Mouse (Mus musculus): ENCODE data around the gene Gm21304.
"Not testable (repeated sequence)": the region's sequence is repeated elsewhere in the genome, so short reads cannot be mapped to it uniquely, and the experiment has no call there.

Gene Gm21304

DNA sequence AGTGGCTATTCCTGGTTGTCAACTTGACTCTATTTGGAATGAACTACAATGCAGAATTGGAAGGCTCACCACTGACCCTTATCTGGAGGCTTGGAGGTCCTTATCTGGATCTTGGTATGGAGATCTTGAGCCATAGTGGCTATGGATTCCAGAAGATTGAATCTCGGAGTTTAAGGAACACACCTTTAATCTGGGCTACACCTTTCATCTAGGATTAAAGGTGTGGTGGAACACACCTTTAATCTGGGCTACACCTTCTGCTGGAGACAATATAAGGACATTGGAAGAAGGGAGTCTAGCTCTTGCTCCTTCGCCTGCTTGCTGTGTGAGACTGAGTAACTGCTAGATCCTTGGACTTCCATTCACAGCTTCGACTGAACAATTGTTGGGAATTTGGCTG, at the start of gene Gm21304:
Gene Gm21304, plus strand, starts transcription at position 301 of the 400 bp plus-strand sequence.
- DNase-seq: not testable (repeated sequence)

DNA sequence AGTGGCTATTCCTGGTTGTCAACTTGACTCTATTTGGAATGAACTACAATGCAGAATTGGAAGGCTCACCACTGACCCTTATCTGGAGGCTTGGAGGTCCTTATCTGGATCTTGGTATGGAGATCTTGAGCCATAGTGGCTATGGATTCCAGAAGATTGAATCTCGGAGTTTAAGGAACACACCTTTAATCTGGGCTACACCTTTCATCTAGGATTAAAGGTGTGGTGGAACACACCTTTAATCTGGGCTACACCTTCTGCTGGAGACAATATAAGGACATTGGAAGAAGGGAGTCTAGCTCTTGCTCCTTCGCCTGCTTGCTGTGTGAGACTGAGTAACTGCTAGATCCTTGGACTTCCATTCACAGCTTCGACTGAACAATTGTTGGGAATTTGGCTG, 25.6 kb upstream of the Gm21304 start, which contains the start of gene Gm21293:
Gene Gm21293, plus strand, starts transcription at position 301 of the 400 bp plus-strand sequence.
- DNase-seq: not testable (repeated sequence)

DNA sequence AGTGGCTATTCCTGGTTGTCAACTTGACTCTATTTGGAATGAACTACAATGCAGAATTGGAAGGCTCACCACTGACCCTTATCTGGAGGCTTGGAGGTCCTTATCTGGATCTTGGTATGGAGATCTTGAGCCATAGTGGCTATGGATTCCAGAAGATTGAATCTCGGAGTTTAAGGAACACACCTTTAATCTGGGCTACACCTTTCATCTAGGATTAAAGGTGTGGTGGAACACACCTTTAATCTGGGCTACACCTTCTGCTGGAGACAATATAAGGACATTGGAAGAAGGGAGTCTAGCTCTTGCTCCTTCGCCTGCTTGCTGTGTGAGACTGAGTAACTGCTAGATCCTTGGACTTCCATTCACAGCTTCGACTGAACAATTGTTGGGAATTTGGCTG, 17.1 kb upstream of the Gm21304 start, which contains the start of gene Gm6763:
Gene Gm6763, plus strand, starts transcription at position 301 of the 400 bp plus-strand sequence.
- DNase-seq: not testable (repeated sequence)

DNA sequence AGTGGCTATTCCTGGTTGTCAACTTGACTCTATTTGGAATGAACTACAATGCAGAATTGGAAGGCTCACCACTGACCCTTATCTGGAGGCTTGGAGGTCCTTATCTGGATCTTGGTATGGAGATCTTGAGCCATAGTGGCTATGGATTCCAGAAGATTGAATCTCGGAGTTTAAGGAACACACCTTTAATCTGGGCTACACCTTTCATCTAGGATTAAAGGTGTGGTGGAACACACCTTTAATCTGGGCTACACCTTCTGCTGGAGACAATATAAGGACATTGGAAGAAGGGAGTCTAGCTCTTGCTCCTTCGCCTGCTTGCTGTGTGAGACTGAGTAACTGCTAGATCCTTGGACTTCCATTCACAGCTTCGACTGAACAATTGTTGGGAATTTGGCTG, 8.6 kb upstream of the Gm21304 start, which contains the start of gene Gm8764:
Gene Gm8764, plus strand, starts transcription at position 301 of the 400 bp plus-strand sequence.
- not testable (repeated sequence) for DNase-seq

DNA sequence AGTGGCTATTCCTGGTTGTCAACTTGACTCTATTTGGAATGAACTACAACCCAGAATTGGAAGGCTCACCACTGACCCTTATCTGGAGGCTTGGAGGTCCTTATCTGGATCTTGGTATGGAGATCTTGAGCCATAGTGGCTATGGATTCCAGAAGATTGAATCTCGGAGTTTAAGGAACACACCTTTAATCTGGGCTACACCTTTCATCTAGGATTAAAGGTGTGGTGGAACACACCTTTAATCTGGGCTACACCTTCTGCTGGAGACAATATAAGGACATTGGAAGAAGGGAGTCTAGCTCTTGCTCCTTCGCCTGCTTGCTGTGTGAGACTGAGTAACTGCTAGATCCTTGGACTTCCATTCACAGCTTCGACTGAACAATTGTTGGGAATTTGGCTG, 8.4 kb downstream of the Gm21304 start, which contains the start of gene Gm21312:
Gene Gm21312, plus strand, starts transcription at position 301 of the 400 bp plus-strand sequence.
- not testable (repeated sequence) for DNase-seq

DNA sequence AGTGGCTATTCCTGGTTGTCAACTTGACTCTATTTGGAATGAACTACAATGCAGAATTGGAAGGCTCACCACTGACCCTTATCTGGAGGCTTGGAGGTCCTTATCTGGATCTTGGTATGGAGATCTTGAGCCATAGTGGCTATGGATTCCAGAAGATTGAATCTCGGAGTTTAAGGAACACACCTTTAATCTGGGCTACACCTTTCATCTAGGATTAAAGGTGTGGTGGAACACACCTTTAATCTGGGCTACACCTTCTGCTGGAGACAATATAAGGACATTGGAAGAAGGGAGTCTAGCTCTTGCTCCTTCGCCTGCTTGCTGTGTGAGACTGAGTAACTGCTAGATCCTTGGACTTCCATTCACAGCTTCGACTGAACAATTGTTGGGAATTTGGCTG, 16.9 kb downstream of the Gm21304 start, which contains the start of gene Gm20765:
Gene Gm20765, plus strand, starts transcription at position 301 of the 400 bp plus-strand sequence.
- not testable (repeated sequence) for DNase-seq

DNA sequence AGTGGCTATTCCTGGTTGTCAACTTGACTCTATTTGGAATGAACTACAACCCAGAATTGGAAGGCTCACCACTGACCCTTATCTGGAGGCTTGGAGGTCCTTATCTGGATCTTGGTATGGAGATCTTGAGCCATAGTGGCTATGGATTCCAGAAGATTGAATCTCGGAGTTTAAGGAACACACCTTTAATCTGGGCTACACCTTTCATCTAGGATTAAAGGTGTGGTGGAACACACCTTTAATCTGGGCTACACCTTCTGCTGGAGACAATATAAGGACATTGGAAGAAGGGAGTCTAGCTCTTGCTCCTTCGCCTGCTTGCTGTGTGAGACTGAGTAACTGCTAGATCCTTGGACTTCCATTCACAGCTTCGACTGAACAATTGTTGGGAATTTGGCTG, 25.4 kb downstream of the Gm21304 start, which contains the start of gene Gm4340:
Gene Gm4340, plus strand, starts transcription at position 301 of the 400 bp plus-strand sequence.
- not testable (repeated sequence) for DNase-seq

DNA sequence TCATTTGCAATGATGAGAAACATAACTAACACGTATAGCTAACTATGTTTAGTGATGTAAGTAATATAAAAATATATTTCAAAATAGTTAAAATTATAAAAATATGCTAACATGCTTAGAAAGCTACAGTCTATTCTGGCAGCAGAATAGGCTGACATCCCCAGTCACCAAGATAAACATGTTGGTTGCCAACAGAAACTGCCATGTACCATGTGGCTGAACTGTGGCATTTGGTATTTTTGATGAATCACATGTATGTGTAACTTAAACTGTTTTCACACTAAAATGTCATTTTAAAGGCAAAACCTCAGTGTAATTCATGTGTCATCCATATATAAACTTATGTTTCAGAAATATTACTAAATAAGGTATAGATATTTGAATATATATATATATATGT, 41.3 kb downstream of the Gm21304 start:
- DNase-seq: no peak

DNA sequence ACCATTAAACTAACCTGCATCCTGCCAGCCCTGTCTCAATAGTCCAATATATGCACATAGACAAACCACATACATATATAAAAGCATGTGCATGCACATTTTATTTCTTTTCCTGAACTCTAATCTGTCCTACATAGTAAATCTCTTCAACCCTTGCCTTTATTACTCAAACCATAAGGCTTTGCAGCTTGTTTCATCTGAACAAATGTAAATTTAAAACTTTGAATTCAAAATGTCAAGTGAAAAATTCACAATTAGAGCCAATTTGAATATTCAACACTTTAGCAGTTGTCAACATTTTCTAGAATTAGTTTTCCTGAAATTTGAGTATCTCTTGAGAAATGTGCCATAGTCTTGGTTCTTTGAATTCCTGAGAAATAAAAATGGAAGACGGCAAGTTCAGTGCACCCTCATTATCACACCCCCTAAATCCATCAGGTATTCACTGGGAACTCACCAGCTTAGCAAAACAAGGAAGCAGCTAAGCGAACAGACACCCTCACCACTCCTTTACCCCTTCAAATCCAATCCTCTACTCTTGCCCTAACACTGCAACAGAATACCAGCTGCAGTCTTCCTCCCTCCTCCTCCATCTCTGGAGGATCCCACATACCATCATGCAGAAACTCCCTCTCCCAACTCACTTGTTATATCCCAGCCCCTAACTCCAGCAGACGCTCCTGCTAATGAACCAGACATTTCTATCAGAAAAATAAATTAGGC, 42.1 kb downstream of the Gm21304 start:
- no peak for DNase-seq

DNA sequence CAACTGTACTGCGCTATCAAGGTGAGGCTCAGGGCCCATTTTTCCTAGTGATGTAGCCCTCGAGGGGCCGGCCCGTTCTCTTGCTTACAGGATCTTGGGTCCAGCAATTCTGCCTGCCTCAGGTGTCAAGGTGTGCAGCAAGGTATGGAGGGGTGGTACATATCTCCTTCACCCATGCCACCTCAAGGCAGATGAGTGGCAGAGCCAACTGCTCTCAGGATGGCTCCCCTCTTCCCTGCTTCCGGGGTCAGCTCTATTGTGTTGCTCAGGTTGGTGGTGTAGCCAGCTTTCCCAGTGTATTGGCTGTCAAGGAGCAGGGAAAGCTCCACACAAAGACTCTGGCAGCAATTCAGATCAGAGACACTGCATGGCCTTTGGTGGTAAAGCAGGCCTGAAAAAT, 46.2 kb downstream of the Gm21304 start:
- DNase-seq: no peak
